Mouse (Mus musculus) erythroblast, adult 5-6 weeks (primary cell): Measurements from ENCODE around the gene Rad51d. TPM values are rescaled to one million over a fixed set of nuclear protein-coding genes. Genes with fewer than 3 reads are reported as not detected.
"Not testable (repeated sequence)": the region's sequence is repeated elsewhere in the genome, so short reads cannot be mapped to it uniquely, and the experiment has no call there.

ENCODE experiments used
- ATAC-seq: replicated peaks from 2 replicates; pipeline ENCODE4 v1.8.0; 2016; ENCODE audit warnings: moderate number of reproducible peaks, mild to moderate bottlenecking, moderate TSS enrichment, inconsistent platforms; ENCODE audit not compliant: poor library complexity, low FRiP score, severe bottlenecking
- total RNA-seq, 2 experiments: library from RNA; stranded (forward) in 1 of 2; stranded (reverse) in 1 of 2; fragments of 150-400 nt in 1 of 2; fragments of 200-764, 138-1000 nt in 1 of 2; gene quantifications; 2 replicates each; pipeline versions ENCODE4 v1.2.3 to v1.2.4; 2015 to 2017; ENCODE audit warnings: low replicate concordance in 2 of 2

Rad51d gene
- total RNA-seq, 2 experiments from 2014 or later, result 2.6 to 10.0 TPM

DNA sequence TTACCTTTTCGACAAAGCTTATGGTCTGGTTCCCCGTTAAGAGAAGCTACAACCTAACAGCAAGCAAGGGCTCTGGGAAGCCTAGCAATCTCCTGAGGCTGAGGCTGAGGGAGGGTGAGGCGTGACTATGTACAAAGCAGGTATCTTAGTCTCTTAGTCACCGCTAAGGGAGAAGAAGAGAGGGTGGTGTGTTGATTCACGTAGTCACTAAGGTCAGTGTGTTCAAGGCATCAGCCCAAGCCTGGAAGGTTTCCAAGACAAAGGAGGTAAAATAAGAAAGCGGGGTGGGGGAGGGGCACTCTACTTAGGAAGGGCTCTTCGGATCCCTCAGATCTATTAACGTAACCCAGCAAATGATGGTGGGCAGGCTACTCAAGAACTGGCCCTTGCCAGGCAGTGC is 28.9 kb downstream of the Rad51d start:
- ATAC-seq, result no peak

GRCm38 (mm10) chr11:82860759-82861158 is 29.7 kb downstream of the Rad51d start:
- ATAC-seq, result no peak

- ATAC-seq, result no peak
These were observed 33.0 kb downstream of the Rad51d start for GRCm38 (mm10) chr11:82857307-82857848.

DNA sequence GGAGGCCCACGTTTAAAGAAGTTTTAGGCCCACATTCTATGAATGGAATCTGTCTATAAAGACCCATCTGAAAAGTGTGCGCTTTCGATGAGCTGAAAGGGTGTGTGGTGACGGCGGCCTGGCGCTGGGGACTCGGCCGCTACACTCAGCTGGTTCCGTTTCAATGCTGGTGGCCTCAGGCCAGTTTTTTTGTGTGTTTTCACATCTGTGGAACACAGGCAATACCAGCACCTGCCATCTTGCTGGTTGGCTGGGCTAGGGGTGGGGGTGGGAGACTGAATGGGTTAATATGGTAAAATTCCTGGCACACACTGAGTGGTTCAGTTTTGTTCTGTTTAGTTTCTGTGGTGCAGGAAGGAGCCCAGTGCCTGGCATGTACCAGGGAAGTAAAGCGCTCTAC is 34.4 kb downstream of the Rad51d start:
- ATAC-seq, result no peak

DNA sequence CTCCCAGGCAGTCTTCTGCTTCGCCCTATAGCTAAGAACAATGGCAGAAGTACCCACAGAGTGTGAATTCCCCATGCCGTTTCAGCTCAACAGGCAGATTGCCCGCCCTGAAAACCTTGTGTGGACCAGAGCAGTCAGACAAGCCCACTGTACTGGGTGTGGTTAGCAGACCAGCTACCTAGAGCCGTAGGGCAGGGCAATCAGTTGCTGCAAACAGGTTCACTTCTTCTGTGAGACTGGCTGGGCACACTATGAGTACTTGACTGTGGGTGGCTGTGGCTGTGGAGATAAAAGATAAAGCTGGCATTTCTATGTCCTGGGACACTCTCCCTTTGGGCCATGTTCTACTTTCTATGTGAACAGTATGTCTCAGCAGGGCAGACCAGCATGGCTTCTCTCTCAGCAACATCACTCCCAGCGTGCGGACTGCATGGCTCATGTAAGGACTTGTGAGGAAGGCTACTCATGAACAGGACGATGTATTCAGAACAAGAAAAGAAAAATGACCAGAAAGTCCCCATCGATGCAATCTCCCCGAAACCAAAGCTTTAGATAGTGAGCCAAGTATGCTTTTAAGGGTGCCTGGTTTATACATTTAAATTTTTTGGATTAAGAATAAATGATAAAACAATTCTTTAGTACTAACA is 35.0 kb downstream of the Rad51d start:
- ATAC-seq, result peak; percentile 97

DNA sequence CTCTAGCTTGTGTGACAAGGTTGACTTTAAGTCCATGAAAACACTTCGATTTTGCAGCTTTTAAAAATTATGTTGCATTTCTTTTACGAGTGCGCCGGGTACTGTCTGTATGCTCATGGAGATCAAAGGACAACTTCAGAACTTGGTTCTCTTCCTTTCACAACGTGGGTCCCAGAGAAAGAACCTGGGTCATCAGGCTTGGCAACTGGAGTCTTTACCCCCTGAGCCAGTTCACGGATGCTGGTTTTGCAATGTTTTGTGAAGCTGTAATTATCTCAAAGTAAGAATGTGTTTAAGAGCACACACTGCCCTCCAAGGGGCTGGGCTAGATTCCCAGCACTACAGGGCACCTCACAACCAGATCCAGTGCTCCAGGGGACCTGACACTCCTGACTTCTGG is 36.3 kb downstream of the Rad51d start:
- no peak for ATAC-seq

- ATAC-seq, result no peak
These were observed 37.5 kb downstream of the Rad51d start for GRCm38 (mm10) chr11:82852958-82853357.

DNA sequence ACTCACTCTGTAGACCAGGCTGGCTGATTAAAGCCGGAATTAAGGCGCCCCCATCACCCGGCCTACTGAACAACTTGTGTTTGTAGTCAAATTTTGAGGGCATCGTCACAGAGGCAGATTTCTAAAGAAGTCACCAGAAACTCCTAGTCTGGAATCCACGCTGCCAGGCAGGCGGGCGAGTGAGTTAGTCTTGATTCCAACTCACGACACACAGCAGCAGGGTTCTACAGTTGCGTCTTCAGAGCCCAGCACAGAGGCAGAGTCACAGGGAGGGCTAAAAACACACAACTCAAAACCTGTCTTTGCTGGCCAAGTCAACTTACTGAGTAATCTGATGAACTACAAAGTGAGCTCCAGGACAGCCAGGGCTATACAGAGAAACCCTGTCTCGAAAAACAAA is 37.9 kb downstream of the Rad51d start:
- no peak for ATAC-seq

DNA sequence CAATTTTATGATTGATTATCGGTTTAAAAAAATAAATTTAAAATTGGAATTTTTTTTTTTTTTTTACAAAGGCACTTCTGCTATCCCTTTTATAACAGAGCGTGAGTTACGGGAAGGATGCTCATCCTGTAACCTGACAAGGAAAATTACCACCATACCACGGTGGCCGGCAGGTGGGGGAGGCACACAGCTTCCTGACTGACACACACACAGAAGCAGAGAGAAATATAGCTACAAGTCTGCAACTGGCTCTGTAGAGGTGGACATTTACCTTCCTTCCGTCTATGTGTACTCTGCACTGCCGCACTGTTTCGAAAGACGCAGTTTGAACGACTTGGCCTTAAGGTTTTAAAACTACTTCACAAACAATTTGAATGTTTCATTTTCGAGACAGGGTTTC is 38.3 kb downstream of the Rad51d start:
- no peak for ATAC-seq

GRCm38 (mm10) chr11:82850259-82850658 is 40.2 kb downstream of the Rad51d start:
- no peak for ATAC-seq

- peak; percentile 75 for ATAC-seq
These were observed 42.8 kb downstream of the Rad51d start for GRCm38 (mm10) chr11:82847571-82848000.

GRCm38 (mm10) chr11:82846938-82847337 is 43.5 kb downstream of the Rad51d start:
- ATAC-seq, result no peak

GRCm38 (mm10) chr11:82846079-82846436 is 44.4 kb downstream of the Rad51d start:
- peak; percentile 72 for ATAC-seq

GRCm38 (mm10) chr11:82845415-82846078 is 44.9 kb downstream of the Rad51d start:
- peak; percentile 79 for ATAC-seq

- ATAC-seq, result peak; percentile 33
These were observed 45.5 kb downstream of the Rad51d start for GRCm38 (mm10) chr11:82844771-82845414.

DNA sequence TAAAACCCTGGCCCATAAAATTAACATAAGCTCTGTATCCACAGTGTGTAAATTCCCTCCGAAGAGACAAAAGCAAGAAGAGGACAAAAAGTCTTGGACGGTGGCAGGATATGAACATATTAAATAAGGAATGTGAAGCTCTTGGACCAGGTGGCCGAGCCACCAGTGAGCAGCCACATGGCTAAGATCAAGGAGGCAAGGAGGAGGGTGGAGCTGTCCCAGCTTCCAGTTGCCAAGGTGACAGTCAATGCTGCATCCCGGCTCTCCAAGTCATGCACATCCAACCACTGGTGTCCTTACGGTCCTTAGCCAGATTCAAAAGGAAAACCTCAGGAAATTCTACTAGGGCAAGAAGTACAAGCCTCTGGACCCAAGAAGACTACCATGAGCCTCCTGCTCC is 51.9 kb downstream of the Rad51d start:
- ATAC-seq, result no peak

- no peak for ATAC-seq
These were observed 52.6 kb downstream of the Rad51d start for GRCm38 (mm10) chr11:82837848-82838247.

GRCm38 (mm10) chr11:82837192-82837591 is 53.2 kb downstream of the Rad51d start:
- ATAC-seq, result no peak

GRCm38 (mm10) chr11:82835616-82836432 is 54.6 kb downstream of the Rad51d start:
- ATAC-seq, result no peak

DNA sequence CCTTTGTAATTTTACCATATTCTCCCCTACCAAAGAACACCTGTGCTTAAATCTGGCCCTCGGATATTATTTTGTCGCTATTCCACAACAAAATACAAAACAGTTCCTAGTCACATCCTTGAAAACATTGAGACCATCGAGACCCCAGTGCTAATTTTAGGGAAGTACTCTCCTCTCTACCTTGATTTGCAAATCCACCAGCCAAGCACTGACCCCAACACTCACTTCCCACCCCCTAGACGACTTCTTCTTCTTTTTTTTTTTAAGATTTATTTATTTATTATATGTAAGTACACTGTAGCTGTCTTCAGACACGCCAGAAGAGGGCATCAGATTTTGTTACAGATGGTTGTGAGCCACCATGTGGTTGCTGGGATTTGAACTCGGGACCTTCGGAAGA is 56.1 kb downstream of the Rad51d start:
- ATAC-seq, result not testable (repeated sequence)
